Mouse (Mus musculus): ENCODE results near the gene Ttn. TPM values are rescaled to one million over a fixed set of nuclear protein-coding genes. Genes with fewer than 3 reads are reported as not detected.

Ttn gene
- polyA plus RNA-seq, 1 experiment, result 0.12 TPM

- TF ChIP-seq POLR2A (IDR thresholded peaks at IDR 0.05; ENCODE audit: low read depth, low read length) (no peak), CTCF (IDR thresholded peaks at IDR 0.05; ENCODE audit: extremely low read depth, insufficient read depth, insufficient read length, insufficient replicate concordance) (no peak)
- 80% methylated on average over 3 of the region's 3 CpGs for WGBS
- Histone ChIP-seq H3K36me3 (ENCODE audit: control insufficient read depth, insufficient read depth, low read length) (peaks cover 45% of the 10 kb centered on the region), H3K27me3 (ENCODE audit: control insufficient read depth, insufficient read depth, low read length) (no peaks in the 10 kb centered on the region), H3K4me3 (ENCODE audit: extremely low read depth, insufficient read depth, insufficient read length) (no peak overlapping the region), H3K27ac (ENCODE audit: insufficient read depth, low read length) (no peak overlapping the region), H3K4me1 (ENCODE audit: control insufficient read depth, insufficient read depth, insufficient read length) (no peaks in the 10 kb centered on the region)
- no peak for DNase-seq (ENCODE audit: low read depth in 1 of 2, low spot score in 2 of 2)
Measured at GRCm38 (mm10) chr2:76687608-76688007, 294.7 kb downstream of the Ttn start.

GRCm38 (mm10) chr2:76686986-76687385 lies 295.4 kb downstream of the Ttn start:
- H3K27ac ChIP-seq (ENCODE audit: insufficient read depth, low read length), result no peak overlapping the region
- TF ChIP-seq POLR2A (IDR thresholded peaks at IDR 0.05; ENCODE audit: low read depth, low read length), result no peak
- no peak for TF ChIP-seq CTCF (IDR thresholded peaks at IDR 0.05; ENCODE audit: extremely low read depth, insufficient read depth, insufficient read length, insufficient replicate concordance)
- H3K36me3 ChIP-seq (ENCODE audit: control insufficient read depth, insufficient read depth, low read length), result peaks cover 42% of the 10 kb centered on the region
- WGBS, result 94% methylated on average over 3 of the region's 3 CpGs
- no peaks in the 10 kb centered on the region for H3K4me1 ChIP-seq (ENCODE audit: control insufficient read depth, insufficient read depth, insufficient read length)
- H3K4me3 ChIP-seq (ENCODE audit: extremely low read depth, insufficient read depth, insufficient read length), result no peak overlapping the region
- H3K27me3 ChIP-seq (ENCODE audit: control insufficient read depth, insufficient read depth, low read length), result no peaks in the 10 kb centered on the region
- no peak for DNase-seq (ENCODE audit: low read depth in 1 of 2, low spot score in 2 of 2)

GRCm38 (mm10) chr2:76682301-76682700 lies 300.0 kb downstream of the Ttn start:
- H3K36me3 ChIP-seq (ENCODE audit: control insufficient read depth, insufficient read depth, low read length), result peaks cover 34% of the 10 kb centered on the region
- DNase-seq (ENCODE audit: low read depth in 1 of 2, low spot score in 2 of 2), result no peak
- no peaks in the 10 kb centered on the region for H3K27me3 ChIP-seq (ENCODE audit: control insufficient read depth, insufficient read depth, low read length)
- TF ChIP-seq POLR2A (IDR thresholded peaks at IDR 0.05; ENCODE audit: low read depth, low read length) (no peak), CTCF (IDR thresholded peaks at IDR 0.05; ENCODE audit: extremely low read depth, insufficient read depth, insufficient read length, insufficient replicate concordance) (no peak)
- no peak overlapping the region for H3K4me3 ChIP-seq (ENCODE audit: extremely low read depth, insufficient read depth, insufficient read length)
- no peak overlapping the region for H3K27ac ChIP-seq (ENCODE audit: insufficient read depth, low read length)
- no peaks in the 10 kb centered on the region for H3K4me1 ChIP-seq (ENCODE audit: control insufficient read depth, insufficient read depth, insufficient read length)
- WGBS, result 93% methylated on average over 8 of the region's 8 CpGs

GRCm38 (mm10) chr2:76676401-76677226 lies 305.7 kb downstream of the Ttn start:
- TF ChIP-seq POLR2A (IDR thresholded peaks at IDR 0.05; ENCODE audit: low read depth, low read length), result no peak
- TF ChIP-seq CTCF (IDR thresholded peaks at IDR 0.05; ENCODE audit: extremely low read depth, insufficient read depth, insufficient read length, insufficient replicate concordance), result no peak
- H3K27me3 ChIP-seq (ENCODE audit: control insufficient read depth, insufficient read depth, low read length), result no peaks in the 10 kb centered on the region
- H3K36me3 ChIP-seq (ENCODE audit: control insufficient read depth, insufficient read depth, low read length), result peaks cover 2% of the 10 kb centered on the region
- 76% methylated on average over 13 of the region's 13 CpGs for WGBS
- DNase-seq (ENCODE audit: low read depth in 1 of 2, low spot score in 2 of 2), result no peak
- H3K4me3 ChIP-seq (ENCODE audit: extremely low read depth, insufficient read depth, insufficient read length), result no peak overlapping the region
- H3K27ac ChIP-seq (ENCODE audit: insufficient read depth, low read length), result no peak overlapping the region
- H3K4me1 ChIP-seq (ENCODE audit: control insufficient read depth, insufficient read depth, insufficient read length), result peaks cover 15% of the 10 kb centered on the region; the same call in 1 of the 2 replicates

GRCm38 (mm10) chr2:76675949-76676348 lies 306.4 kb downstream of the Ttn start:
- 30% methylated on average over 4 of the region's 4 CpGs for WGBS
- H3K27ac ChIP-seq (ENCODE audit: insufficient read depth, low read length), result no peak overlapping the region
- DNase-seq (ENCODE audit: low read depth in 1 of 2, low spot score in 2 of 2), result no peak
- H3K4me3 ChIP-seq (ENCODE audit: extremely low read depth, insufficient read depth, insufficient read length), result no peak overlapping the region; the same call in 1 of the 2 replicates
- peaks cover 2% of the 10 kb centered on the region; the same call in 1 of the 2 replicates for H3K36me3 ChIP-seq (ENCODE audit: control insufficient read depth, insufficient read depth, low read length)
- no peaks in the 10 kb centered on the region for H3K27me3 ChIP-seq (ENCODE audit: control insufficient read depth, insufficient read depth, low read length)
- H3K4me1 ChIP-seq (ENCODE audit: control insufficient read depth, insufficient read depth, insufficient read length), result peaks cover 15% of the 10 kb centered on the region; the same call in 1 of the 2 replicates
- TF ChIP-seq CTCF (IDR thresholded peaks at IDR 0.05; ENCODE audit: extremely low read depth, insufficient read depth, insufficient read length, insufficient replicate concordance) (no peak), POLR2A (IDR thresholded peaks at IDR 0.05; ENCODE audit: low read depth, low read length) (no peak)

GRCm38 (mm10) chr2:76675451-76675850 lies 306.9 kb downstream of the Ttn start:
- WGBS, result under 1% methylated on average over 44 of the region's 44 CpGs
- H3K36me3 ChIP-seq (ENCODE audit: control insufficient read depth, insufficient read depth, low read length), result no peaks in the 10 kb centered on the region; the same call in 1 of the 2 replicates
- peak overlapping the region; percentile 64 for H3K4me3 ChIP-seq (ENCODE audit: extremely low read depth, insufficient read depth, insufficient read length)
- no peaks in the 10 kb centered on the region for H3K27me3 ChIP-seq (ENCODE audit: control insufficient read depth, insufficient read depth, low read length)
- H3K27ac ChIP-seq (ENCODE audit: insufficient read depth, low read length), result peak overlapping the region; percentile 26; the same call in 1 of the 2 replicates
- peaks cover 15% of the 10 kb centered on the region; the same call in 1 of the 2 replicates for H3K4me1 ChIP-seq (ENCODE audit: control insufficient read depth, insufficient read depth, insufficient read length)
- no peak for TF ChIP-seq POLR2A (IDR thresholded peaks at IDR 0.05; ENCODE audit: low read depth, low read length)
- TF ChIP-seq CTCF (IDR thresholded peaks at IDR 0.05; ENCODE audit: extremely low read depth, insufficient read depth, insufficient read length, insufficient replicate concordance), result no peak
- peak in 1 of 2 experiments; percentile 18 for DNase-seq (ENCODE audit: low read depth in 1 of 2, low spot score in 2 of 2)

All from spleen, adult 2 months (tissue).